Mouse (Mus musculus) megakaryocyte, embryonic 14.5 days (primary cell): ENCODE results near the gene Tmem107.

Experiments
- FLI1 ChIP-seq: IDR thresholded peaks from 2 replicates; pipeline ENCODE4 v1.6.1; 2012; ENCODE audit warnings: low read length, inconsistent platforms, mixed read lengths
- GATA1 ChIP-seq: IDR thresholded peaks from 3 replicates; pipeline ENCODE4 v1.6.1; 2012; ENCODE audit warnings: mixed read lengths, low read length, inconsistent platforms, borderline replicate concordance

- TF ChIP-seq GATA1 = no peak
- TF ChIP-seq FLI1 = no peak
Observed at GRCm38 (mm10) chr11:69067601-69068000, 3.0 kb upstream of the Tmem107 start.
